Mouse (Mus musculus) ovary, postnatal 36 days (tissue): ENCODE measurements around the gene Calcb.

Source experiments
- DNase-seq: peaks from one replicate; pipeline ENCODE4 v3.0.0; 2022; ENCODE audit warnings: low spot score, mixed read lengths

Calcb gene

GRCm38 (mm10) chr7:114753471-114753870 is 35.0 kb downstream of the Calcb start:
- DNase-seq = no peak

GRCm38 (mm10) chr7:114754196-114754595 is 35.8 kb downstream of the Calcb start:
- DNase-seq = no peak

GRCm38 (mm10) chr7:114754626-114755025 is 36.2 kb downstream of the Calcb start:
- no peak for DNase-seq

GRCm38 (mm10) chr7:114762660-114763059 is 44.2 kb downstream of the Calcb start:
- DNase-seq = no peak

GRCm38 (mm10) chr7:114765273-114765672 is 46.8 kb downstream of the Calcb start:
- no peak for DNase-seq

GRCm38 (mm10) chr7:114766523-114766922 is 48.1 kb downstream of the Calcb start:
- DNase-seq = no peak

GRCm38 (mm10) chr7:114768516-114768915 is 50.1 kb downstream of the Calcb start:
- no peak for DNase-seq

- no peak for DNase-seq
Measured at GRCm38 (mm10) chr7:114769041-114769440, 50.6 kb downstream of the Calcb start.

- no peak for DNase-seq
Measured at GRCm38 (mm10) chr7:114770586-114770985, 52.1 kb downstream of the Calcb start.

- no peak for DNase-seq
Measured at GRCm38 (mm10) chr7:114771801-114772200, 53.4 kb downstream of the Calcb start.
